Mouse (Mus musculus) bone marrow, adult 2 months (tissue): ENCODE measurements around the gene Cyba.

Source experiments
- CTCF ChIP-seq: fragments of 200-500 bp; IDR thresholded peaks from 2 replicates; pipeline ENCODE4 v1.5.1; 2011; ENCODE audit warnings: low read length, control low read depth; ENCODE audit not compliant: control insufficient read depth, insufficient read depth
- POLR2A ChIP-seq: fragments of 200-500 bp; IDR thresholded peaks from 2 replicates; pipeline ENCODE4 v1.6.1; 2011; ENCODE audit warnings: low read depth, mild to moderate bottlenecking, control low read depth, low read length, borderline replicate concordance; ENCODE audit not compliant: control insufficient read depth

DNA sequence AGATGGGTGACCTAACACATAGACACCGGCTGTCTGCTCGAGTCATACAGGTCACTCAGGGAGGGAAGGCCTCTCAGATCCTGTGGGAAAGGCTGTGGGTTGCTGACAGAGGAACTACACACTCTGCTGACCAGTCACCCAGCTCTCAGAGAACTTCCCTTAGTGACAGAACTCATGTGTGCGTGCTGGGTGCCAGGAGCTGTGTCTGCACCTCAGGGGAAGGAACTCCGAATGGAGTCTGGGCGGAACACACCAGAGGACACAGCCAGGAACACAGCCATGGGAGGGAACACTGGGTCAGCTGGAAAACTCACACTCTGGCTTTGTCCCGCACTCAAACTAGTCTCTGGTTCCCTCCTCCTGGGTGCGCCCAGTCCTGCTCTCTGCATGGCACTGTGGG lies 25.1 kb downstream of the Cyba start:
- TF ChIP-seq CTCF (no peak), POLR2A (no peak)
